ENCODE assay signal across 10 mouse cellular contexts in the genomic region with DNA sequence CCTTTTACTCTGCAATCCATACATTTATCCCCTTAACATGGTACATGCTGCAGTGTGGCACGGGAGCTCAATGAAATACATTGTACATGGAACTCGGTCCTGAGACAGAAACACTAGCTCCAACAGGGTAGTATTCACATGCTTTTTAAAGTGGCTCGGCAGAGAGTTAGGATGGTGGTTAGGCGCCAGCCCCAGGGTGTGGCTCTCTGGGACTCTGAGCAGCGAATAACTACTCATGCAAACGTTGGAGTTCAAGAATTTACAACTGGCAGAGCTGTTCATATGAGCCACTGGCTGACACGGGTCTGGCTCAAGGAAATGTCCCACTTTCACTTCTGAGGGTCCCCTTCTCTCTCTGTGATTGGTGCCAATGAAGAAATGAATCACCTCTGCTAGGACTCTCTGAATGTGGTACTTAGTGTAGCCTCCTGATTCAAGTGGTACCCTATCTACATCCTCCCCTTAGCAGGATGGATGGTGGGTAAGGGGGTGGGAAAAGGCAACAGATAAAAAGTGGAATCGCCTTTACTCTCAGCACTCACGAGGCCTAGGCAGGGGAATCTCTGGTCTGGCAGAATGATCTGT. TPM values are rescaled to one million over a fixed set of nuclear protein-coding genes. Genes with fewer than 3 reads are reported as not detected.
DNase-seq lines count a peak whose midpoint lies in the region; ATAC-seq and TF ChIP-seq lines count a peak whose summit lies in the region.
"Had no signal": no experiment of that assay in that cellular context is flagged by ENCODE, and none has a peak within 500 bp of the region (broad histone marks: within the 10 kb centered on the region; RNA-seq: fewer than 3 reads in every experiment).

No protein-coding gene starts in this region.

- no peak for TF ChIP-seq POLR2A in small intestine, adult 2 months (IDR thresholded peaks at IDR 0.05; ENCODE audit: low read depth, low read length)

- no peaks in the 10 kb centered on the region for H3K36me3 ChIP-seq in neural tube, embryonic 13.5 days
- no peaks in the 10 kb centered on the region for H3K36me3 ChIP-seq in small intestine, adult 2 months (ENCODE audit: control insufficient read depth, insufficient read depth, low read length)

- peak overlapping the region; percentile 54; the same call in 1 of the 2 replicates for H3K27ac ChIP-seq in neural tube, embryonic 13.5 days (replicated peaks)
- peak overlapping the region; percentile 67 for H3K27ac ChIP-seq in small intestine, adult 2 months (ENCODE audit: insufficient read depth, low read depth, low read length)

- H3K9ac ChIP-seq in neural tube, embryonic 13.5 days = no peak overlapping the region

- no peak overlapping the region for H3K4me2 ChIP-seq in neural tube, embryonic 13.5 days

- WGBS in neural tube, embryonic 13.5 days = 35% methylated on average over 9 of the region's 9 CpGs
- WGBS in small intestine, adult 2 months = 20% methylated on average over 9 of the region's 9 CpGs

- no peaks in the 10 kb centered on the region for H3K27me3 ChIP-seq in neural tube, embryonic 13.5 days
- no peaks in the 10 kb centered on the region for H3K27me3 ChIP-seq in small intestine, adult 2 months (ENCODE audit: control insufficient read depth, insufficient read depth, low read length)

- intact Hi-C loops in left cerebral cortex, postnatal 25 days (cut with DNase I) = no loop called here

- H3K4me1 ChIP-seq in neural tube, embryonic 13.5 days (replicated peaks) = peaks cover 46% of the 10 kb centered on the region
- H3K4me1 ChIP-seq in small intestine, adult 2 months (ENCODE audit: control insufficient read depth, insufficient read depth, insufficient read length, low read length) = peaks cover 29% of the 10 kb centered on the region

- no peaks in the 10 kb centered on the region for H3K9me3 ChIP-seq in neural tube, embryonic 13.5 days

- no peak for ATAC-seq in neural tube, embryonic 13.5 days (ENCODE audit: low read depth)

- no peak overlapping the region for H3K4me3 ChIP-seq in neural tube, embryonic 13.5 days
- H3K4me3 ChIP-seq in small intestine, adult 2 months (ENCODE audit: low read depth, low read length) = no peak overlapping the region

- DNase-seq in neural tube, embryonic 10.5 days (ENCODE audit: extremely low spot score, low spot score) = no peak
- DNase-seq in gastrocnemius, adult 8-10 months (ENCODE audit: low spot score in 2 of 2) = peak; percentile 28 to 40
- peak; percentile 31 for DNase-seq in heart, postnatal 4 days
- no peak for DNase-seq in left cerebral cortex, postnatal 25 days (ENCODE audit: low spot score in 2 of 2)
- DNase-seq in layer of hippocampus, postnatal 14 days (ENCODE audit: low spot score in 2 of 2) = no peak
- DNase-seq in cerebellum, postnatal 25 days = no peak

- TF ChIP-seq CTCF in small intestine, adult 2 months (IDR thresholded peaks at IDR 0.05; ENCODE audit: extremely low read depth, insufficient read length, insufficient replicate concordance, low read depth, low read length) = no peak

RNA-seq across cellular contexts. Expression of a gene that starts 59.7 kb away (rescaled TPM):
- polyA plus RNA-seq in neural tube, embryonic 13.5 days (2015; fragmentation: Nextera tagmentation; extraction: Ambion mirVana) = not detected in 2 replicates
- total RNA-seq in gastrocnemius, adult 8-10 months (2022) = not detected
- not detected for total RNA-seq in heart, postnatal 4 days (2021)
- polyA plus RNA-seq in small intestine, adult 2 months (2012; rRNA removed) = not detected in 2 replicates
- not detected for total RNA-seq in left cerebral cortex, postnatal 25 days (2021)
- not detected for total RNA-seq in layer of hippocampus, postnatal 14 days (2021)
- polyA plus RNA-seq: embryonic facial prominence, embryonic 11.5 days; stomach, embryonic 16.5 days had no signal

Comparison
In these comparisons a context has a peak if more than half of its experiments do, and no peak if none do; other contexts are left out.
1. DNase-seq: peak in gastrocnemius, adult 8-10 months (2 of 2) and heart, postnatal 4 days (single experiment); none in neural tube, embryonic 10.5 days (single experiment), left cerebral cortex, postnatal 25 days (0 of 2), layer of hippocampus, postnatal 14 days (0 of 2) and cerebellum, postnatal 25 days (0 of 2).